Mouse (Mus musculus) cerebellum, adult 11-12 months (tissue): Measurements from ENCODE around the gene 2700081O15Rik.
"Not testable (repeated sequence)": the region's sequence is repeated elsewhere in the genome, so short reads cannot be mapped to it uniquely, and the experiment has no call there.

Experiments used
- DNase-seq: peaks from one replicate; pipeline ENCODE4 v3.0.0; 2022

2700081O15Rik gene

DNA sequence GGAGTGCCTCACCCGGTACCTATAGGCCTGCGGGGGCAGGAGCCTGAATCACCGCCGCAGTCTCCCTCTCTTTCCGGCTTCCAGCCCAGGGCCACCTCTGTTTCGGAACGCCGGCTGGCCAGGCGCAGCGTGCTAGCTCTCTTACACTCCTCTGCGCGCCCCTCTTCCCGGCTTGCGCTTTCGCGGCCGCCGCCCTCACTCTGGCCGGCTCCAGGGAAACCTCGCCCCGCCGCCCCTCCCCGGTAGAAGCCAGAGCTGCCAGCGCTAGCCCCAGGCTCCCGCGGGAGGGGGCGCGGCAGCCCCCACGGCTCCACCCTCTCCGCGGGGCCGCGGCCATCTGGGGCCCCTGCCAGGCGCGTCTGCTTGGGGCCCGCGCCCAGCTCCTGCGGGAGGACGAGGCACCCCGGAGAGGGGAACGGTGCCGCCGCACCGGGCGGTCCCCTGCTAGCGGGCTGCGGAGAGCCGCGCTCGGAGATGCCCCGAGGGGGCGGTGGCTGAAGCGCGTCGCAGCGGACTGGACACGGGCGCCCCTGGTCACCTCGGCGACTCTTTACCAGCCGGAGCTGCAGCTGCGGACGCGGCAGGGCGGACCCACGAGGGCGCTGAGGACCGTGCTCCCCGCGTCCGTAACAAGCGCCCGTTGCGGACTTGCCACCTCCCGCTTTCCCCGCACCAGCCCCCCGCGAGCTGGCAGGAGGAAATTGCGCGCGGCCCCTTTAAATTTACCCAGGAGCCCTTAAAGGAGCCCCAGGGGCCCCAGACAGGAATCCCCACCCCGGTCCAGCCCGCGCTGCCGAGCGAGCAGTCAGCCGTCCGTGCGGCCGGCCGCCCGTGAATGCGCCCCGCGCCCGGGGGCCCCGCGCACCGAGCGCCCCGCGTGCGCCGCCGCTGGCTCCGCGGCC, at the start of gene 2700081O15Rik:
Gene 2700081O15Rik, plus strand, starts transcription at position 792 of the 902 bp plus-strand sequence.
- DNase-seq: peak; percentile 58

DNA sequence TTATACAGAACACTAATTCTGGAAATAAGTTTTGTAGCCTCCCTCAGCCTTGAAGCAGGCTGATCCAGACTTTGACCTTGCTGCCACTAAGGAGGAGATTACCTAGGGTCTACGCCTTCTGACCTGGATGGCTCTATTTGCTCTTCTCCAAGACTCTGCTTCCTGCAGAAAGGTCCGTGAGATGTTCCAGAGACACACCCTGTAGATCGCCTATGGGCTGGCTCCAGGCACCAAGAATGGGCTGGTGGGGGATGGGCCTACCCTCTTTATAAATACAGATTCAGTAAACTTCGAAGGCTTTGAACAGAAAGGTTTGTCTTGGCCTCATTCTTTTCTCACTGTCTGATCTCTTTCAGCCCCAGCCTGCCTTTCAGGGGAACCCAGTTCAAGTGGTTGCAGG, 48.0 kb upstream of the 2700081O15Rik start:
- not testable (repeated sequence) for DNase-seq

DNA sequence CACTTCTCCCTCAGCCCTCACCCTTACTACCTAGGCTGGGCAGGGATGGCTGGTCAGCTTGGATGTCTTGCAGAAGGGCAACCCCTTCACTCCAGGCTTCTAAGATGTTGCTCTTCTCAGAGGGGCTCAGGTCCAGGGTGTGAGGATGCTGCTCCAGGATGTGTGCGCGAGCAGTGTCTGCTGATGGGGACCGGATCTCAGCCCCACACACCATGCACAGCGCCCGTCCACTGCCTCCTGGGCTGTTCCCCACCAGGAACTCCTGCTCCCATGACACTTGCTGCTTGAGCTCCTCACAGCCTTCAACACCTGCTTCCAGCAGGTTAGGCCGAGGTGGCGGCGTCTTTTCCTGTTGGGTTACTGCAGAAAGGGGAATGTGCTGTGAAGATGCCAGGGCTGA, 42.9 kb upstream of the 2700081O15Rik start:
- DNase-seq: no peak

DNA sequence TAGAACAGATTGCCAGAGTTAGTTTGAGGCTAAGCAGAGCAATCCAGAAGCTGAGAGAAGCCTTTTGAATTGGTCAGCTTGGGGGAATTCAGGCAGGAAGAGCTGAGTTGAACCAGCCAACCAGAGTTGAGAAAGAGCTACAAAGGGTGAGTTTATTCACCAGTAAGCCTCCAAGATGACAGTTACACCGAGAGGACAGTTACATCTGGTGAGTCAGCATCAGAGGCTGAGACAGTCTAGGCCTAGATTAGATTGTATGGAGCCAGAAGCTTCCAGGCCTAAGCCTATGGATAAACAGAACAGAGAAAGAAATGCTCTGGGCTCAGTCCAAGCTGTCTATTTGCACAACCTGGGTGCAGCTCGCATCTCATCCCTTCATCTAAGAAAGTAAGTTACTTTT, 39.8 kb upstream of the 2700081O15Rik start:
- DNase-seq: no peak

DNA sequence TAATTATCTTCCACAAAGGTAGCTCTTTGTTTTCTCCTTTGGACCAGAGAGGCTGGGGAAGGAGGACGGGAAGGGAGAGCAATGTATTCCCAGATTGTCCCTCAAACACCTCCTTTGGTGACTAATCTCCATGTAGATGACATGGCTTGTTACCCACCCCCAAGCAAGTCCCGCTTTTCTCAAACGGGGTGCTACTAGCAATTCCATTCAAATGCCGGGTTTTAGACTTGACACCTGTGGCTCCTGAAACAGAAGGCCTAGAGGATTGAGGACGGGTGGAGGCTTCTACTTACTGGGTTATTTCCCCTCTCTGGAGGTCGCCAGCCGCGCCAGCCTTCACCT, 35.5 kb upstream of the 2700081O15Rik start:
- no peak for DNase-seq

DNA sequence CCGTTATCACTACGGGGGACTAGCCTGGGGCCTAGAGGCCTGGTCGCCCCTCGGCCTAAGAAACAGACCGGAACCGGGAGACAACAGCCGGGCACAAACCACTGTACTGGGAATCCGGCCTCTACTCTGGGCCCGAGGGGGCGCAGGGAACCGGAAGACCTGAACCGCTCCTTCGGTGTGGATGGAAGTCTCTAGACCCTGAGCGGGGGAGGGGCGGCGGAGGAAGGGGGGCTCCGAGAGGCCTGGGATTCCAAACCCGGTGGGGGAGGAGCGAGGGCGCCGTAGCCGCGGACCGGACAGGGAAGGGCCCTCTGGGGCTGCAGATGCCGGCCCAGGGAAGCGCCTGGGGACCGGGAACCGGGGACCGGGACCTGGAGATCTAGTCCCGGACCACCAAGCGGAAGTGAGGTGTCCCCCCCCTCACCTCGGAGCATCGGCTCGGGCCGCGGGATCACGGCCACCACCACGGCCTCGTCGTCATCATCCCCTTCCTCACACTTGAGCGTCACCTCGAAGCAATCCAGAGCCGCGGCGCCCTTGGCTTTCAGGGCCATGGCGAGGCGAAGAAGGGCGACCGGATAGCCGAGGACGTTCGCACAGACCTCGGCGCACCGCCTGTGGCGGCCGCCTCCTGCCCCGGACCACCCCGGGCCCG, 35.0 kb upstream of the 2700081O15Rik start:
- DNase-seq: peak; percentile 56

DNA sequence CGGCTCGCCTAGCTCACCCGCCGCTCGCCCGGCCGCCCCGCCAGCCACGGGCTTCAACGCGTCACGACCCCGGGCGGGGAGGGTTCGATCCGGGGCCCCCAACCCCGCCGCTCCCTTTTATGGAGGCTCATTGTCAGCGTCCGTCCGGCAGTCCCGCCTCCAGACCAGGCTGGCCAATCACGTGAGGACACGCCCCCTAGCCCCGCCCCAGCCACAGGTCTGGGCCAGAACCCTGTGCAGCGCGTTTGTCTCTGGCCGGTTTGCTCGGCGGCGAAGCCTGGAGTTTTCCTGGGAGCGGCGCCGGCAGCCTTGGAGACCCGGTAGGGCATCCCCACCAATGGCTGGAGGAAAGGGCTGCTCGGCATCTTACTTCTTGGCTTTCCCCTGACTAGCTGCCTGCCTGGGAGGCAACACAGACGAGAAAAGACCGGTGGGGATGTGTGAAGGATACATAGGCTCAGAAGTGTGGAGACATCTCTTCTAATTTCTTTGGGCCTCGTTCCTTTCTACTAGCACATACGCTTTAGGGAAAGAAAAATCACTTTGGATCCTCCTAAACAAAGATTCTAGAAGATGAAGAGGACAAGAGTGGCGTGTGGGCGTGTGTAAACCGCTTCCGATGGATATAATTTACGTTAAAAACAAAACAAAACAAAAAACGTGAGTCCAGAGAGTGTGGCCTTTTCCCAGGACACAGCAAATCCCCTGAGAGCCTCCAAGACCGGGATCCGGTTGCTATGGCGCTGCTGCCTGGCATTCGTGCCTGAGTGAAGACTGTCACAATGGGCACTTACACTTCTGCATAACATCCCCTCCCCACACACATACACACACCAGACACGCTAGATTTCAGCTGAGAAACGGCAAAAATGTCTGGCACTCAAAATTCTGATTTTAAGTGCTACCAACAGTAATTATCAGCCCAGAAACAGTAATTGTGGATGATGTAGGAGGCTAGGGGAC, 34.2 kb upstream of the 2700081O15Rik start, which contains the start of gene Spindoc:
Gene Spindoc, minus strand, starts transcription at position 92 of the 963 bp plus-strand sequence.
- DNase-seq: peak; percentile 97

DNA sequence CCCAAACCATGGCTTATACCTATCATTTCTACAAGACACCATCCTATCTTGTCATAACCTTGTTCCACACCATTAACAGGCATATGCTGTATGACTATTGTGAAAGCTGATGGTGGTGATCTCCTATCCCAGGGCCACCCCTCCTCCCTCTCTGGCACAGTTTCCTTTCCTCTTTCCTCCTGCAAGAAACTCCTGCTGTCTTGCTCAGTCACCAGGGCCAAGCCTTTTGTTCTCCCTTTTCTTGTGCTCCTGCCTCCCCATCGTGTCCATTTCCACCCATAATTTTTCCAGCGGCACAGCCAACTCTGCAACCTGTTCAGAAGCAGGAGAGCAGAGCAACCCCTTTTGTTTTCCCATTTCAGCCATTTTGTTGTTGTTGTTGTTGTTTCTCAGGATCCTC, 31.4 kb upstream of the 2700081O15Rik start:
- no peak for DNase-seq

DNA sequence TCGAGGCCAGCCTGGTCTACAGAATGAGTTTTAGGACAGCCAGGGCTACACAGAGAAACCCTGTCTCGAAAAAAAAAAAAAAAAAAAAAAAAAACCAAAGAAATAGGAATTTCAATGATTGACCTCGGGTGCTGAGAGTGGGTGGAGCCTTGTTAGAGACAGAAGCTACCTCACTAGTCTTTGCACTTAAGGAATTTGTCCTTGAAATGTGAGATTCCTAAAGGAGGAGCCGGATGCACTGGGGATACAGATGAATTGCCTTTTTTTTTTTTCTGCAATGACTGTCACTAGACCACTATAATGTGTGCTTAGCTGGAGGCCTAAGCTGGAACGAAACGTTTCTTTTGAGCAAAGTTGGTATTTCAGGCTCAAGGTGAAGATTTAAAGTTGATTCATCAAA, 28.9 kb upstream of the 2700081O15Rik start:
- no peak for DNase-seq

DNA sequence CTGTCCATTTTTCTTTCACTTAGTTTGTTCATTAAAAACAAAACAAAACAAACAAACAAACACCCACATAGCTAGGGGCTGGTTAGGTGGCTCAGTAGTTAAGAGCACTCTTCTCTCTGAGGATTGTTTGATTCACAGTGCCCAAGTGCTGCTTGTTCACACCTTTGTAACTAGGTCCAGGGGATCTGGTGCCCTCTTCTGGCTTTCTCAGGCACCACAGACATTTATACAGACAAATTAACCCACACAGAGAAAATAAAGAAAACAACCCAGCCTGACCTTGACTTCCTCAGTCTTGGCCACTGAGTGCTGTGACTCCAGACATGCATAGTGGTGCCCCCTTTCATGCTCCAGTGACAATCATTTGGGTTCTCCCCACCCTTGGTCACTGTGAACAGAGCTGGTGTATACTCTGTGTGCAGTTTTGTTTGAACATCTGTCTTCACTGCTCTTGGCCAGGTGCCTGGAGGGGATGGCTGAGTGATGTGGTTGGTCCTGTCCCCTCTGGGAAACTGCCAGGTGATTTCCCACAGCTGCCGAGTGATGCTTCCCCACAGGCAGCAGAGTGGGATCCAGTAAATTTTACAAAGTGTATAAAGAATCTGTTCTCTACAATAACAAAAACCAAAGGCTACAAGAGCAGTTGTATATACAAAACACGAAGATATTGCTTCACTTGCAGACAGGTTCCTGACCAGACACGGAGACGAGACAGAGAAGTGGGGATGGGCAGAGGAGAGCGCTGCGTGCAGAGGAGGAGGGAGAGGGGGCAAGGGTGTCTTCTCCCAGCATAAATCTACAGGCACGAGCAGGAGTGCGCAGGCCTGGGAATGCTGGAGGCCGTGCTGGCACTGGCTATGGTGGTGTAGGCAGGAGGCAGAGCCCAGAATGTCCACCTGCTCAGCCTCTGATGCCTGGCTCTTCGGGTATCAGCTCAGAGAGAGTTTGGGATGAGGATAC, 20.3 kb upstream of the 2700081O15Rik start:
- not testable (repeated sequence) for DNase-seq

DNA sequence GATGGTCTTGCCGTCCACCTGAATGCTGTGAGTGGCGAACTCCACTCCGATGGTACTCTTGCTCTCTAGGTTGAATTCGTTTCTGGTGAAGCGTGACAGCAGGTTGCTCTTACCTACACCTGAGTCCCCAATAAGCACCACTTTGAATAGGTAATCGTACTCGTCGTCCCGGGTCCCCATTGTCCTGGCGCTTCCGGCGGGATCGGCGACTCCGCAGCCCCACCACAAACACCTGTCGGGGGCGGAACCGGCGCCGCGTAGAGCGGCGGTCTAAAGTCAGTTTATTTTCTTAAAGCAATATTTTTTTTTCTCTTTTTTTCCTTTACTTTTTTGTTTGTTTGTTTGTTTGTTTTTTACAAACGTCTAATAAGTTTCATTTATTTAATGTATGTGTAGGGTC, 18.5 kb upstream of the 2700081O15Rik start:
- not testable (repeated sequence) for DNase-seq

DNA sequence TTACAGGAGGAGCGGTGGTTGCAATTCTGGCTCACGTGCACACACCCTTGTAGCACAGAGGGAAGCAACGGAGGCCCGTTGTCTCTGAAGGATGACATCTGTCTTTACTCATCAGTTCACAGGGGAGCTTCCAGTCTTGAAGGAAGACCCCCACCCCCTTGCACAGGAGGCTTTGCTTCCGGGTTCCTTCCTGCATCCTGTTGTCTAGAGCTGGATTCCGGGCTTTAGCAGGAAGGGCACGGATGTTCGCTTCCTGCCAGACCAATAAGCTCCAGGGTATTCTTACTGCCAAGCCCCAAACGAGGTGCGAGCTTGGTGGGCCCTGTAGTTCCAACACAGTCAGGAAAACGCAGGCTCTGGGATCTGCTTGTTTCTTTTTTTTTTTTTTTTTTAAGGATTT, 16.8 kb upstream of the 2700081O15Rik start:
- no peak for DNase-seq

DNA sequence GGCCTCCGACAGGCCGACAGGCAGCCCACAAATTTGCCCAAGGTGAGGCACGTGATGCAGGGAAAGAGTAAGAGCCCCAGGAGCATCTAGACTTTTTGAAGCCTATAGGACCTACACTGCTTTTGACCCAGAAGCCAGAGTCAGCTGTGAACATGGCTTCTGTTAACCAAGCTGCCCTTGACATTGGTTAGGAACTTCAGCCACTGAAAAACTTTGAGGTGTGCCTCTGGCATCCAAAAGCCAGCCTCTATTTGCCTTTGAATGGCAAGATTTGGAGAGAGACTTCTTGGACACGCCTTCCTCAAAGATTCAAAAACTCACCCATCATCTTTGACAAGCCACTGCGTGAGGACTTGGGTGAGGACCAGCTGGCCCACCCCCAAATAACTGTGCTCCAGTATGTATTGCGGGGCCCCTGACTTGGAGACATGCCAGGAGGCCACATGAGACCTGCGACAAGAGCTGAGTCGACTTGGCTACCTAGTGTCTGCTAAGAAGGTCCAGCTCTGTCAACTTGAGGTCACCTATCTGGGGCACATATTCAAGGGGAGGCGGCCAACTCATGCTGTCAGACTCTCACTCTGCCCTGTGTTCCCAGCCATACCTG, 12.7 kb upstream of the 2700081O15Rik start:
- no peak for DNase-seq

DNA sequence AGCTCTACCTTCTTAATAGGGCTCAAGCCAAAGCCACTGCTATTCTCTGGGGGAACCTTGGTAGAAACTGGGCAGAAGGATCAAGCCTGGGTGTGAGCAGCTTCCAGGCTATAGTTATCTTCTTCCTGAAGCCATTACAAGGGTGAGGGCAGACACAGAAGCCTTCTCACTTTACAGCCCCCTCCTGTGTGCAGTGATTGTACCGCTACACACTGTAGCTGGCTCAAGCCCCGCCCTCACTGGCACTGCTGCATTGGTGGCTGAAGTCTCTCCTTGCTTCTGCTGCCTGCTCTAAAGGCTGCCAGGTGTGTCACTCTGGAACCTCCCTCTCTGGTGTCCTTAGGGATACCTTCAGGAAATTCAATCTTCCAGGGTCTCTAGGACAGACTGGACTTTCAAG, 5.1 kb upstream of the 2700081O15Rik start:
- DNase-seq: no peak

DNA sequence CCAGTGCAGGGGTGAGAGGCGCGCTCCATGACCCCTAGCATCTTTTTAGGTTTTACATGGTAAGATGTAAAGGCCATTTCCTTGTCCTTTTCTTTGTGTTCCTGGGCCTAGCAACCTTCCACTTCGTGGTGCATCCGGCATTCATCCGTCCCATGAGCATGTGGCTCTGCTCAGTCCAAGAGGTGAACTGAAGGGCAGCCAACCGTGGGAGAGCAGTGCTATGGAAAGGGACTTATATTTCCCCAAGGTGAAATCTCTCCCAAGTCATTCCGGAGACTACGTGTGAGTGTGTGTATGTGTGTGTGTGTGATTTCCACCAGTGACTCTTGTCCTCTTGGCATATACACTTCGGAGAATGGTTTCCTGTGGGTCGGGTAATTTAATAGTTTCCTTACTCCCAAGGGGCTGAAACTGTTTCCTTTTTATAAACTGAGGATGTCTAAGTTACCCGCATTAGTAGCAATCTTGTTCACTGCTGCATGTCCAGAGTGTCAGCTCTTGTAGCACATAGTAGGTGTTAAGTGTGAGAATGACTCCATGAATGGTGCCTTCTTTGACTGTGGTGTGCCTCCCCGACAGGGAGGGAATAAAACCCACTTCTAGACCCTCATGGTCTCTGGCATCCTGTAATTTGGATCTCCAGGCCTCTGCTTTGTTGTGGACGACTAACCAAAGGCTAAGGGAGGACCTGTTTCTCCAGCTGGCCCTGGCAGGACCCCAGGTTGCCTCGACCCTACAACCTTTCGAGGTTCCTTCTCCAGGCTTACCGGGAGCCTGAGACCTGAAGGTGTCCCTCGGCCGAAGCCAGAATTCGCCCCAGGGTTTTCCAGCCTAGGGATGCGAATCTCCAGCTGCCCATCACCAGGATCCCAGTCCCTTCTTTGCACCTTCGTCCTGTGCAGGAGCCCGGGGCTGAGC, 1.2 kb upstream of the 2700081O15Rik start:
- DNase-seq: peak; percentile 48

DNA sequence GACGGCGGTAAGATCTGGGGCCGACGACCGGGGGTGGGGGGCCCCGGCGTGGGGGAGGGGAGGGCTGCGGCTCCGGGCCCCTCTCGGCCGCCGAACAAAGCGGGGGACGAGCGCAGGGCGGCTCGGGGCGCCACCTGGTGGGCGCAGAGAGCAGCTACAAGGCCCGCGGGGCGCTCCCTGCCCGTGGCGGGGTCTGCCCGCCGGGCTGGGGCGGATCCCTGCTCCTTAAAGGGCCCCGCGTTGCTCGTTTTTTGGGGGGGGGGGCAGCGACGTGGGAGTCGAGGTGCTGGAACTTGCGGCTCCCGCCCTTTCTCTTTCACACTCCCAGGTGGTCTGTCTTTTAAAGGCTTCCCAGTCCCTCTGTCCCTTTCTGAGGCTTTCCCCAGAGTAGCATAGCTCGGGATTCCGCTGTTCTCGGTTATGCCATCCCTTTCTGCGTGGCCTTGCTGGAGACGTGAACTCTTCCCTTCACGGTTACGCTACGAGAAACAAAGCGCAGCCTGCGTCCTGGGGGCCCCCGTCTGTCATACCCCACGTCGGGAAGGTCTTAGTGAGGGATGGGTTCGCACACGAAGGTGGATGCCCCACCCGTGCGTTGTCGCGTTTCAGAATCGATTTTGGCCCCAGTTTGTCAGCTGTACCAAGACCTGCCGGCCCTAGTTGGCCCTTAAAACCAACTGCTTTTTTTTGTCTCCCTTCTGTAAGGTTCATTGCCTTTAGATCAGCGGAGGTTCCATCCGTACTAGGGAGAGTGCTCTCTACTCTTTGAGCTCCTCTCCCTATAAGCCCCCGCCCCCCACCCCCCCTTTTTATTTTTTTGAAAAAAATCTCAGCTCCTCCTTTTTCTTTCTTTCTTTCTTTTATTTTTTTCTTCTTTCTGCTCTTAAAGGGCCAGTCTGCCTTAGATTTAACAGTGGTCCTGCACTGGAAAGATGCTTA, 755 bp downstream of the 2700081O15Rik start:
- peak; percentile 72 for DNase-seq

DNA sequence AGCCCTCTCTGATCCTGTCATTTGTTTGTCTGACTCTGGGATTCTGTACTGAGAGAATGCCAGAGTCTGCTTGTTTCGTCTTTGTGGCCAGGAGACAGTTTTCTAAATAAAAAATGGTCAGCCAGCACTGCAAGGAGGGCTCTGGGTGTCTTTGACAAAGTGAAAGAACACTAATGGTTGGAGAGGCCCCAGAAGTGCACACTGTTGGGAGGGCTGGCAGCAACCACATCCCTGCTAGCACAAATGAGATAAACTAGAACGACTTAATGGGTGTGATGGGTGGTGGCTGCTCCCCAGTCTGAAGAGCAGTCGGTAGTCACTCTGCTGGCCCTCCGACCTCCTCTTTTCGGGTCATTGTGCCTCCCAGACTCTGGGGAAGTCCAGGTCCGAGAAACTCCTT, 1.7 kb downstream of the 2700081O15Rik start:
- no peak for DNase-seq

DNA sequence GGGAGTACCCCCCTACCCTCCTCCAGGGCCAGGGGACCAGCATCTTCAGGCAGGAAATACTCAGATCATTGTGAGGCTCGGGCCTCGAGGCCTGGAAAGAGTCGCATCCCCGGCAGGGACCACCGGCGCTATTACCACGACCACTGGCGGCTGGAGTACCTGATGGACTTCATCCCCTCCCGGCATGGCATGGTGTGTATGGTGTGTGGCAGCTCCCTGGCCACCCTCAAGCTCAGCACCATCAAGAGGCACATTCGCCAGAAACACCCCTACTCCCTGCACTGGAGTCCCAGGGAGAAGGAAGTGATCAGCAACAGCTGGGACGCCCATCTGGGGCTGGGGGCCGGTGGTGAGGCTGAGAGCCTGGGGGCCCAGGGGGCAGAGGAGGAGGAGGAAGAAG, 2.7 kb downstream of the 2700081O15Rik start:
- DNase-seq: peak; percentile 40
